Mouse (Mus musculus): ENCODE data around the gene Olfr8.
"Not testable (repeated sequence)": the region's sequence is repeated elsewhere in the genome, so short reads cannot be mapped to it uniquely, and the experiment has no call there.

Gene Olfr8

GRCm38 (mm10) chr10:78950336-78950735 lies at the start of gene Olfr8:
TSS of gene Olfr8 (plus strand) at chr10:78950636.
- not testable (repeated sequence) for DNase-seq (ENCODE audit: low spot score)

GRCm38 (mm10) chr10:78912871-78913270 lies 37.6 kb upstream of the Olfr8 start, which contains the start of gene Olfr1354:
TSS of gene Olfr1354 (plus strand) at chr10:78913171.
- DNase-seq (ENCODE audit: low spot score), result not testable (repeated sequence)

- DNase-seq (ENCODE audit: low spot score), result not testable (repeated sequence)
Measured at GRCm38 (mm10) chr10:78963009-78963408, 12.6 kb downstream of the Olfr8 start, which contains the start of gene Olfr1353. TSS of gene Olfr1353 (plus strand) at chr10:78963309.

- DNase-seq (ENCODE audit: low spot score), result no peak
Measured at GRCm38 (mm10) chr10:78980750-78981149, 30.3 kb downstream of the Olfr8 start, which contains the start of gene Olfr1352. TSS of gene Olfr1352 (plus strand) at chr10:78981050.

Measured in ovary, postnatal 36 days (tissue).